Comparison of ENCODE assay signal across 10 mouse cellular contexts in the genomic region with DNA sequence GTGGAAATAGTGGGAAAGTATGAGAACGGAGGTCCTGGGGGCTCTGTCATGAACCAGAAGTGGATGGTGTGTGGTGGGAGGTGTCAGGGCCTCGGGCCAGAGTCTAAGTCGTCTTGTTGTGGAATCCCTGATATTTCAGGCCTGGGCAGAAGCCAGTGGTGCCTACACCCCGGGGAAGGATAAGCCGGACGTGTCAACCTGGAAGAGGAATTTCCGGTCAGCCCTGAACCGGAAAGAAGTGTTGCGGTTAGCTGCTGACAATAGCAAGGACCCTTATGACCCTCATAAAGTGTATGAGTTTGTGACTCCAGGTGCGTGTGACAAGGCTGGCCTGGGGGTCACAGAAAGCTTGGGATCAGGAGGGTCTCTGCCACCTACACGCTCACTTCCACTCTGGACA. TPM values are rescaled to one million over a fixed set of nuclear protein-coding genes. Genes with fewer than 3 reads are reported as not detected.
DNase-seq lines count a peak whose midpoint lies in the region; ATAC-seq lines count a peak whose summit lies in the region.
"Had no signal": no experiment of that assay in that cellular context is flagged by ENCODE, and none has a peak within 500 bp of the region (broad histone marks: within the 10 kb centered on the region; RNA-seq: fewer than 3 reads in every experiment).

No protein-coding gene starts in this region.

- DNase-seq in heart, adult 11 months = peak; percentile 96
- no peak for DNase-seq in heart, postnatal 4 days
- no peak for DNase-seq in liver, embryonic 13.5 days
- DNase-seq in layer of hippocampus, adult 8-10 months (ENCODE audit: low spot score in 2 of 2) = no peak
- no peak for DNase-seq in left cerebral cortex, adult 18-20 months (ENCODE audit: low spot score in 2 of 2)
- DNase-seq: thymus, adult 2 months had no signal

- H3K36me3 ChIP-seq in megakaryocyte, embryonic 14.5 days (replicated peaks; ENCODE audit: low read length) = peaks cover 73% of the 10 kb centered on the region
- H3K36me3 ChIP-seq in liver, embryonic 13.5 days = peaks cover 64% of the 10 kb centered on the region
- peaks cover 45% of the 10 kb centered on the region for H3K36me3 ChIP-seq in stomach, embryonic 16.5 days (ENCODE audit: control insufficient read depth, insufficient read depth, low read length)

- H3K4me3 ChIP-seq in megakaryocyte, embryonic 14.5 days (replicated peaks) = peak overlapping the region; percentile 78
- peak overlapping the region; percentile 31 for H3K4me3 ChIP-seq in liver, embryonic 13.5 days (replicated peaks)
- H3K4me3 ChIP-seq in stomach, embryonic 16.5 days (replicated peaks; ENCODE audit: low read length) = no peak overlapping the region

- no peak for ATAC-seq in megakaryocyte, adult 5-6 weeks (ENCODE audit: poor library complexity, severe bottlenecking)
- ATAC-seq in liver, embryonic 13.5 days (ENCODE audit: low read depth) = no peak
- no peak for ATAC-seq in stomach, embryonic 16.5 days (ENCODE audit: insufficient read depth, low FRiP score)

- peaks cover 86% of the 10 kb centered on the region for H3K4me1 ChIP-seq in megakaryocyte, embryonic 14.5 days
- H3K4me1 ChIP-seq in liver, embryonic 13.5 days (replicated peaks) = peaks cover 64% of the 10 kb centered on the region
- H3K4me1 ChIP-seq in stomach, embryonic 16.5 days (ENCODE audit: control insufficient read depth, insufficient read depth, low read length) = peaks cover 32% of the 10 kb centered on the region

- no peak overlapping the region for H3K27ac ChIP-seq in liver, embryonic 13.5 days
- H3K27ac ChIP-seq in stomach, embryonic 16.5 days (ENCODE audit: low read length) = no peak overlapping the region
- H3K27ac ChIP-seq: hindbrain, embryonic 14.5 days had no signal

- WGBS in liver, embryonic 13.5 days (ENCODE audit: insufficient replicate concordance) = 74% methylated on average over 11 of the region's 11 CpGs
- WGBS in stomach, embryonic 16.5 days = 72% methylated on average over 11 of the region's 11 CpGs

- no peaks in the 10 kb centered on the region for H3K27me3 ChIP-seq in megakaryocyte, embryonic 14.5 days (replicated peaks)
- H3K27me3 ChIP-seq in liver, embryonic 13.5 days = no peaks in the 10 kb centered on the region
- no peaks in the 10 kb centered on the region for H3K27me3 ChIP-seq in stomach, embryonic 16.5 days (ENCODE audit: control insufficient read depth, insufficient read depth, low read length)

- H3K9ac ChIP-seq in liver, embryonic 13.5 days = peak overlapping the region; percentile 37; the same call in 1 of the 2 replicates
- H3K9ac ChIP-seq in stomach, embryonic 16.5 days (ENCODE audit: low read length) = no peak overlapping the region
- H3K9ac ChIP-seq: hindbrain, embryonic 14.5 days had no signal

- H3K9me3 ChIP-seq in megakaryocyte, embryonic 14.5 days = no peaks in the 10 kb centered on the region
- no peaks in the 10 kb centered on the region for H3K9me3 ChIP-seq in liver, embryonic 13.5 days (replicated peaks)
- no peaks in the 10 kb centered on the region for H3K9me3 ChIP-seq in stomach, embryonic 16.5 days (replicated peaks; ENCODE audit: control insufficient read depth, low read length)

- H3K4me2 ChIP-seq in liver, embryonic 13.5 days = peak overlapping the region; percentile 92
- 0 out of 2 replicates have a peak overlapping the region, but pooled peaks have one; percentile 94 for H3K4me2 ChIP-seq in stomach, embryonic 16.5 days (ENCODE audit: low read depth, low read length)

RNA-seq across cellular contexts. Expression of gene Bcl2l12, which starts 1.2 kb away (rescaled TPM):
- total RNA-seq in heart, postnatal 4 days (2021) = 10 to 100 TPM; 21.7 to 25.2 TPM
- polyA plus RNA-seq in megakaryocyte, embryonic 14.5 days (2012; ENCODE audit: insufficient read depth, low replicate concordance) = 44.7 and 73.7 TPM in 2 replicates
- 16.8 and 18.7 TPM in 2 replicates for total RNA-seq in megakaryocyte, adult 5-6 weeks (2015)
- 14.1 and 17.7 TPM in 2 replicates for total RNA-seq in megakaryocyte, adult 5-6 weeks (2017)
- polyA plus RNA-seq in liver, embryonic 13.5 days (2015; fragmentation: Nextera tagmentation; extraction: Ambion mirVana) = 18.2 and 20.1 TPM in 2 replicates
- 43.8 and 45.8 TPM in 2 replicates for polyA plus RNA-seq in stomach, embryonic 16.5 days (2015; fragmentation: Nextera tagmentation; extraction: Ambion mirVana)
- 1 to 10 TPM; 2.3 to 6.1 (median 4.3) TPM for total RNA-seq in layer of hippocampus, adult 8-10 months (2022)
- total RNA-seq in left cerebral cortex, adult 18-20 months (2021) = 1 to 10 TPM; 2.8 to 3.8 TPM

RNA-seq across cellular contexts. Expression of gene Irf3, which starts 2.3 kb away (rescaled TPM):
- 10 to 100 TPM; 42.0 to 43.0 TPM for total RNA-seq in heart, postnatal 4 days (2021)
- polyA plus RNA-seq in megakaryocyte, embryonic 14.5 days (2012; ENCODE audit: insufficient read depth, low replicate concordance) = 44.2 and 87.0 TPM in 2 replicates
- 60.8 and 76.8 TPM in 2 replicates for total RNA-seq in megakaryocyte, adult 5-6 weeks (2015)
- total RNA-seq in megakaryocyte, adult 5-6 weeks (2017) = 84.8 and 89.4 TPM in 2 replicates
- polyA plus RNA-seq in liver, embryonic 13.5 days (2015; fragmentation: Nextera tagmentation; extraction: Ambion mirVana) = 41.0 and 42.4 TPM in 2 replicates
- polyA plus RNA-seq in stomach, embryonic 16.5 days (2015; fragmentation: Nextera tagmentation; extraction: Ambion mirVana) = 96.2 and 96.4 TPM in 2 replicates
- 10 to 100 TPM; 42.1 to 52.0 (median 45.0) TPM for total RNA-seq in layer of hippocampus, adult 8-10 months (2022)
- total RNA-seq in left cerebral cortex, adult 18-20 months (2021) = 10 to 100 TPM; 35.2 to 41.9 TPM

RNA-seq across cellular contexts. Expression of gene Prmt1, which starts 13.4 kb away (rescaled TPM):
- total RNA-seq in heart, postnatal 4 days (2021) = 100 to 1,000 TPM; 306 to 324 TPM
- polyA plus RNA-seq in megakaryocyte, embryonic 14.5 days (2012; ENCODE audit: insufficient read depth, low replicate concordance) = 7.0 and 74.9 TPM in 2 replicates
- 48.4 and 55.7 TPM in 2 replicates for total RNA-seq in megakaryocyte, adult 5-6 weeks (2015)
- total RNA-seq in megakaryocyte, adult 5-6 weeks (2017) = 40.0 and 42.9 TPM in 2 replicates
- 214 and 220 TPM in 2 replicates for polyA plus RNA-seq in liver, embryonic 13.5 days (2015; fragmentation: Nextera tagmentation; extraction: Ambion mirVana)
- 302 and 324 TPM in 2 replicates for polyA plus RNA-seq in stomach, embryonic 16.5 days (2015; fragmentation: Nextera tagmentation; extraction: Ambion mirVana)
- 100 to 1,000 TPM; 167 to 173 (median 172) TPM for total RNA-seq in layer of hippocampus, adult 8-10 months (2022)
- 100 to 1,000 TPM; 174 to 178 TPM for total RNA-seq in left cerebral cortex, adult 18-20 months (2021)

RNA-seq across cellular contexts. Expression of gene Scaf1, which starts 16.4 kb away (rescaled TPM):
- total RNA-seq in heart, postnatal 4 days (2021) = 10 to 100 TPM; 78.5 to 80.3 TPM
- 219 and 387 TPM in 2 replicates for polyA plus RNA-seq in megakaryocyte, embryonic 14.5 days (2012; ENCODE audit: insufficient read depth, low replicate concordance)
- total RNA-seq in megakaryocyte, adult 5-6 weeks (2015) = 22.2 and 23.0 TPM in 2 replicates
- 9.6 and 12.2 TPM in 2 replicates for total RNA-seq in megakaryocyte, adult 5-6 weeks (2017)
- polyA plus RNA-seq in liver, embryonic 13.5 days (2015; fragmentation: Nextera tagmentation; extraction: Ambion mirVana) = 10.4 and 11.8 TPM in 2 replicates
- 22.9 and 24.5 TPM in 2 replicates for polyA plus RNA-seq in stomach, embryonic 16.5 days (2015; fragmentation: Nextera tagmentation; extraction: Ambion mirVana)
- 100 to 1,000 TPM; 163 to 173 (median 167) TPM for total RNA-seq in layer of hippocampus, adult 8-10 months (2022)
- 100 to 1,000 TPM; 159 to 163 TPM for total RNA-seq in left cerebral cortex, adult 18-20 months (2021)

RNA-seq across cellular contexts. Expression of gene Rras, which starts 18.0 kb away (rescaled TPM):
- total RNA-seq in heart, postnatal 4 days (2021) = 10 to 100 TPM; 71.2 to 73.4 TPM
- polyA plus RNA-seq in megakaryocyte, embryonic 14.5 days (2012; ENCODE audit: insufficient read depth, low replicate concordance) = 26.5 and 83.1 TPM in 2 replicates
- total RNA-seq in megakaryocyte, adult 5-6 weeks (2015) = 77.1 and 78.6 TPM in 2 replicates
- 12.7 and 14.1 TPM in 2 replicates for total RNA-seq in megakaryocyte, adult 5-6 weeks (2017)
- polyA plus RNA-seq in liver, embryonic 13.5 days (2015; fragmentation: Nextera tagmentation; extraction: Ambion mirVana) = 14.4 and 15.0 TPM in 2 replicates
- 63.6 and 68.0 TPM in 2 replicates for polyA plus RNA-seq in stomach, embryonic 16.5 days (2015; fragmentation: Nextera tagmentation; extraction: Ambion mirVana)
- total RNA-seq in layer of hippocampus, adult 8-10 months (2022) = 10 to 100 TPM; 13.7 to 16.8 (median 15.2) TPM
- 10 to 100 TPM; 10.0 to 14.5 TPM for total RNA-seq in left cerebral cortex, adult 18-20 months (2021)
